8 mouse cellular contexts compared by ENCODE assay signal in the genomic region with DNA sequence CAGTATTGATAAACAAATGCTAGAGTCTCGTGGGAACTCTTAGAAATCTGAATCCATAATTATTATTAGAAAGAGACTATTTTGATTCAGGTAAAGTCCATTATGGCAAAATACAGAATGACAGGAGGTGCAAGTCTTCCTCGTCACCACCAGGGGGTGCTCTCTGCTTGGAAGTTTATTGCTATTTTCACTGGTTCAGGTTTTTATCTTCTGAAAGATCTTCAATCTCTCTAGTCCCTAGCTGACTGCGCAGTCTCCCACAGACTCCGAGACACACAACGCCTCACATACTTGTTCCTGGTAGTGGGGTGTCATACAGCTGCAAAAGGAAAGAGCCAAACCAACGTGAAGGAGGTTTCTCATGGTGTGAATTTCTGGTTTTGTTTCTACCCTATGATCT. TPM values are rescaled to one million over a fixed set of nuclear protein-coding genes. Genes with fewer than 3 reads are reported as not detected.
DNase-seq lines count a peak whose midpoint lies in the region; ATAC-seq lines count a peak whose summit lies in the region.

No protein-coding gene starts in this region.

- peaks cover 4% of the 10 kb centered on the region; the same call in 1 of the 2 replicates for H3K9me3 ChIP-seq in kidney, embryonic 16.5 days (ENCODE audit: low read length)

- ATAC-seq in frontal cortex, adult (ENCODE audit: low TSS enrichment) = peak; percentile 80
- peak; percentile 71 for ATAC-seq in erythroblast, adult 5-6 weeks (replicated peaks; ENCODE audit: low FRiP score, poor library complexity, severe bottlenecking)
- 0 out of 2 replicates have a peak, but pooled peaks have one; percentile 49 for ATAC-seq in kidney, embryonic 16.5 days (ENCODE audit: low FRiP score, low TSS enrichment)
- peak; percentile 80 for ATAC-seq in megakaryocyte-erythroid progenitor cell, adult 5-6 weeks (replicated peaks; ENCODE audit: low FRiP score, low TSS enrichment, poor library complexity, severe bottlenecking)

- DNase-seq in frontal cortex, postnatal 25 days (ENCODE audit: low spot score in 2 of 2) = no peak
- peak; percentile 71 for DNase-seq in A20 (ENCODE audit: low read depth, low spot score)
- peak; percentile 52 to 68 for DNase-seq in adrenal gland, postnatal 36 days
- DNase-seq in spleen, adult 12 weeks (ENCODE audit: low spot score) = peak; percentile 17

- WGBS in kidney, embryonic 16.5 days = 15% methylated on average over 6 of the region's 6 CpGs

- H3K9ac ChIP-seq in kidney, embryonic 16.5 days (replicated peaks; ENCODE audit: low read length) = no peak overlapping the region

- no peak overlapping the region for H3K4me3 ChIP-seq in kidney, embryonic 16.5 days (ENCODE audit: low read length)

- H3K27ac ChIP-seq in kidney, embryonic 16.5 days (ENCODE audit: low read length) = no peak overlapping the region

- peaks cover 3% of the 10 kb centered on the region; the same call in 1 of the 2 replicates for H3K36me3 ChIP-seq in kidney, embryonic 16.5 days (ENCODE audit: insufficient read depth, low read length)

- no peaks in the 10 kb centered on the region for H3K4me1 ChIP-seq in kidney, embryonic 16.5 days (ENCODE audit: insufficient read depth, low read length)

- H3K4me2 ChIP-seq in kidney, embryonic 16.5 days (replicated peaks; ENCODE audit: low read depth, low read length) = no peak overlapping the region

- no peaks in the 10 kb centered on the region for H3K27me3 ChIP-seq in kidney, embryonic 16.5 days (ENCODE audit: insufficient read depth, low read length)

RNA-seq across cellular contexts. Expression of a gene that starts 30.6 kb away (rescaled TPM):
- 10 to 100 TPM; 30.8 to 32.1 TPM for total RNA-seq in adrenal gland, postnatal 36 days (2021)
- total RNA-seq in erythroblast, adult 5-6 weeks (2015; ENCODE audit: low replicate concordance) = 29.4 and 36.4 TPM in 2 replicates
- 25.5 and 27.3 TPM in 2 replicates for total RNA-seq in erythroblast, adult 5-6 weeks (2017; ENCODE audit: low replicate concordance)
- 12.9 and 15.0 TPM in 2 replicates for polyA plus RNA-seq in kidney, embryonic 16.5 days (2015; fragmentation: Nextera tagmentation; extraction: Ambion mirVana)
- total RNA-seq in megakaryocyte-erythroid progenitor cell, adult 5-6 weeks (2014; fragmentation: Nextera tagmentation) = 157 and 168 TPM in 2 replicates
- 84.1 and 87.3 TPM in 2 replicates for total RNA-seq in megakaryocyte-erythroid progenitor cell, adult 5-6 weeks (2017)

RNA-seq across cellular contexts. Expression of a gene that starts 34.9 kb away (rescaled TPM):
- total RNA-seq in adrenal gland, postnatal 36 days (2021) = 1 to 10 TPM; 1.8 to 2.9 TPM
- 0.77 TPM in 1 of 2 replicates, not detected in the other for total RNA-seq in erythroblast, adult 5-6 weeks (2015; ENCODE audit: low replicate concordance)
- total RNA-seq in erythroblast, adult 5-6 weeks (2017; ENCODE audit: low replicate concordance) = 2.4 and 6.4 TPM in 2 replicates
- 10.3 TPM in 2 replicates for polyA plus RNA-seq in kidney, embryonic 16.5 days (2015; fragmentation: Nextera tagmentation; extraction: Ambion mirVana)
- 3.1 and 9.1 TPM in 2 replicates for total RNA-seq in megakaryocyte-erythroid progenitor cell, adult 5-6 weeks (2014; fragmentation: Nextera tagmentation)
- 2.3 and 7.8 TPM in 2 replicates for total RNA-seq in megakaryocyte-erythroid progenitor cell, adult 5-6 weeks (2017)

RNA-seq across cellular contexts. Expression of a gene that starts 52.7 kb away (rescaled TPM):
- under 1 TPM; 0.43 to 0.72 TPM for total RNA-seq in adrenal gland, postnatal 36 days (2021)
- total RNA-seq in erythroblast, adult 5-6 weeks (2015; ENCODE audit: low replicate concordance) = not detected in 2 replicates
- not detected in 2 replicates for total RNA-seq in erythroblast, adult 5-6 weeks (2017; ENCODE audit: low replicate concordance)
- polyA plus RNA-seq in kidney, embryonic 16.5 days (2015; fragmentation: Nextera tagmentation; extraction: Ambion mirVana) = 3.3 and 4.9 TPM in 2 replicates
- total RNA-seq in megakaryocyte-erythroid progenitor cell, adult 5-6 weeks (2014; fragmentation: Nextera tagmentation) = not detected in 2 replicates
- not detected in 2 replicates for total RNA-seq in megakaryocyte-erythroid progenitor cell, adult 5-6 weeks (2017)

Comparison
In these comparisons a context has a peak if more than half of its experiments do, and no peak if none do; other contexts are left out.
1. DNase-seq: peak in A20 (single experiment), adrenal gland, postnatal 36 days (2 of 2) and spleen, adult 12 weeks (single experiment); none in frontal cortex, postnatal 25 days (0 of 2).
2. Peak in every context shown above with its lines, with median percentiles within 50 percentile points of each other: ATAC-seq.